Mouse (Mus musculus): Measurements from ENCODE around the gene Naa10. TPM values are rescaled to one million over a fixed set of nuclear protein-coding genes. Genes with fewer than 3 reads are reported as not detected.
A peak's percentile ranks its signal among the peaks of the same experiment; 100 is the strongest.

The Naa10 gene
- total RNA-seq (2014; rRNA removed) (68.9 and 71.2 TPM in 2 replicates), polyA plus RNA-seq (2015; fragmentation: Nextera tagmentation; extraction: Ambion mirVana) (92.1 and 100 TPM in 2 replicates)

GRCm38 (mm10) chrX:73921823-73922549, at the start of gene Naa10, which contains the start of gene Arhgap4:
TSS of gene Naa10 (minus strand) at chrX:73921944.
TSS of gene Arhgap4 (minus strand) at chrX:73921870.
- no peak for TF ChIP-seq CTCF (IDR thresholded peaks at IDR 0.05; ENCODE audit: low read depth)
- H3K27ac ChIP-seq (ENCODE audit: low read depth, low read length): peak within 1 kb of the TSS; percentile 67
- WGBS: 25% methylated on average over 43 of the region's 43 CpGs
- ATAC-seq: peak; percentile 99
- H3K4me2 ChIP-seq (ENCODE audit: low read depth): peak within 1 kb of the TSS; percentile 57
- peak within 1 kb of the TSS; percentile 49 for H3K4me3 ChIP-seq (ENCODE audit: low read depth, low read length)
- H3K27me3 ChIP-seq (ENCODE audit: insufficient read depth, low read length): no peaks in the 10 kb centered on the region
- 0 out of 2 replicates have a peak, but pooled peaks cover 2% of the 10 kb centered on the region for H3K36me3 ChIP-seq (ENCODE audit: insufficient read depth)
- no peaks in the 10 kb centered on the region for H3K9me3 ChIP-seq (ENCODE audit: low read length)
- H3K4me1 ChIP-seq (ENCODE audit: insufficient read depth): 0 out of 2 replicates have a peak, but pooled peaks cover 4% of the 10 kb centered on the region
- H3K9ac ChIP-seq: peak within 1 kb of the TSS; percentile 67
- DNase-seq: peak; percentile 91

DNA sequence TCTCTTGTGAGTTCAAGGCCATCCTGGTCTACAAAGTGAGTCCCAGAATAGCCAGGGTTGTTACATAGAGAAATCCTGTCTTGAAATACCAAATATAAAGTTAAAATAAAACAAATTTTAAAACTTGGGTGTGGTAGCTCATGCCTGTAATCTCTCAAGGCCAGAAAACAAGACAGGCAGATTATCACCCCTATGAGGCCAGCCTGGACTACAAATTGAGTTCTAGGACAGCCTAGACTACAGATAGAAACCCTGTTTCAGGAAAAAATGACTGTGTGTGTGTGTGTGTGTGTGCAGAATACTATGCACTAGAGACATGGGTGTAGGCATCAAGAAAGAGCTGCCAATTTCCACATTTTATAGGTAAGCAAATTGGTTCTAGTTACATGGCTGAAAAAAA, 49.0 kb upstream of the Naa10 start:
- ATAC-seq: no peak
- TF ChIP-seq CTCF (IDR thresholded peaks at IDR 0.05; ENCODE audit: low read depth): no peak
- Histone ChIP-seq H3K4me1 (ENCODE audit: insufficient read depth) (no peaks in the 10 kb centered on the region), H3K9me3 (ENCODE audit: low read length) (no peaks in the 10 kb centered on the region), H3K4me3 (ENCODE audit: low read depth, low read length) (no peak overlapping the region), H3K9ac (no peak overlapping the region), H3K27me3 (ENCODE audit: insufficient read depth, low read length) (no peaks in the 10 kb centered on the region), H3K4me2 (ENCODE audit: low read depth) (no peak overlapping the region), H3K36me3 (ENCODE audit: insufficient read depth) (no peaks in the 10 kb centered on the region), H3K27ac (ENCODE audit: low read depth, low read length) (no peak overlapping the region)
- no peak for DNase-seq

DNA sequence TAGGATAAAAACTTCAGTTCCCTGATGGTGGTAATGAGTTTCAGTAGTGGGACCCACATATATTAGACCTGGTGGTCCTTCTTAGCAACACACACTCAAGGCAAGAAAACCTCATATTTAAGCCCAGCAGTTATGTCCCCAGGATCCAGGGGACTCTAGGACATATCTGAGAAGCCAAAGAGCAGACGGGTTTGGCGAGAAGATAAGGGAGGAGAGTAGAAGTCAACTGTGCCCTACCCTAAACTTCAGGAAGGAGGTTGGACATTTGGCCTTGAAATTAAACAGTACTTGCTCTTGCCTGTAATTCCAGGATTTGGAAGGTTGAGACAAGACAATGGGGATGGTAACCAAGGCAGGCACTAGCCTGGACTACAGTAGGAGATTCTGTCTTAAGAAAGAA, 48.0 kb upstream of the Naa10 start:
- no peaks in the 10 kb centered on the region for H3K36me3 ChIP-seq (ENCODE audit: insufficient read depth)
- ATAC-seq: no peak

GRCm38 (mm10) chrX:73969167-73969566, 47.4 kb upstream of the Naa10 start:
- H3K4me2 ChIP-seq (ENCODE audit: low read depth): no peak overlapping the region
- TF ChIP-seq CTCF (IDR thresholded peaks at IDR 0.05; ENCODE audit: low read depth): no peak
- WGBS: 73% methylated on average over 1 of the region's 1 CpGs
- no peak overlapping the region for H3K4me3 ChIP-seq (ENCODE audit: low read depth, low read length)
- H3K27ac ChIP-seq (ENCODE audit: low read depth, low read length): no peak overlapping the region
- H3K9me3 ChIP-seq (ENCODE audit: low read length): no peaks in the 10 kb centered on the region
- ATAC-seq (no peak), DNase-seq (no peak)
- H3K27me3 ChIP-seq (ENCODE audit: insufficient read depth, low read length): no peaks in the 10 kb centered on the region
- no peak overlapping the region for H3K9ac ChIP-seq
- H3K36me3 ChIP-seq (ENCODE audit: insufficient read depth): no peaks in the 10 kb centered on the region
- no peaks in the 10 kb centered on the region for H3K4me1 ChIP-seq (ENCODE audit: insufficient read depth)

More for the DNA sequence above, 48.0 kb upstream of the Naa10 start:
- Histone ChIP-seq H3K4me3 (ENCODE audit: low read depth, low read length) (no peak overlapping the region), H3K27ac (ENCODE audit: low read depth, low read length) (no peak overlapping the region), H3K27me3 (ENCODE audit: insufficient read depth, low read length) (no peaks in the 10 kb centered on the region), H3K9me3 (ENCODE audit: low read length) (no peaks in the 10 kb centered on the region), H3K4me1 (ENCODE audit: insufficient read depth) (no peaks in the 10 kb centered on the region), H3K9ac (no peak overlapping the region), H3K4me2 (ENCODE audit: low read depth) (no peak overlapping the region)
- DNase-seq: no peak
- no peak for TF ChIP-seq CTCF (IDR thresholded peaks at IDR 0.05; ENCODE audit: low read depth)
- WGBS: 96% methylated on average over 2 of the region's 2 CpGs

- H3K27ac ChIP-seq (ENCODE audit: low read depth, low read length): peak overlapping the region; percentile 99
- H3K36me3 ChIP-seq (ENCODE audit: insufficient read depth): no peaks in the 10 kb centered on the region
- H3K4me3 ChIP-seq (ENCODE audit: low read depth, low read length): peak overlapping the region; percentile 61
- H3K9ac ChIP-seq: peak overlapping the region; percentile 74
- H3K4me1 ChIP-seq (ENCODE audit: insufficient read depth): peaks cover 10% of the 10 kb centered on the region; the same call in 1 of the 2 replicates
- 22% methylated on average over 58 of the region's 60 CpGs for WGBS
- ATAC-seq (peak; percentile 85), DNase-seq (peak; percentile 96)
- H3K4me2 ChIP-seq (ENCODE audit: low read depth): peak overlapping the region; percentile 60
- no peak for TF ChIP-seq CTCF (IDR thresholded peaks at IDR 0.05; ENCODE audit: low read depth)
- H3K27me3 ChIP-seq (ENCODE audit: insufficient read depth, low read length): no peaks in the 10 kb centered on the region
- no peaks in the 10 kb centered on the region for H3K9me3 ChIP-seq (ENCODE audit: low read length)
These were observed 45.7 kb upstream of the Naa10 start for GRCm38 (mm10) chrX:73967177-73968075.

- ATAC-seq: peak; percentile 73
- no peak for TF ChIP-seq CTCF (IDR thresholded peaks at IDR 0.05; ENCODE audit: low read depth)
- Histone ChIP-seq H3K4me3 (ENCODE audit: low read depth, low read length) (peak within 1 kb of the TSS; percentile 61), H3K9ac (peak within 1 kb of the TSS; percentile 74), H3K27me3 (ENCODE audit: insufficient read depth, low read length) (no peaks in the 10 kb centered on the region), H3K4me2 (ENCODE audit: low read depth) (peak within 1 kb of the TSS; percentile 60), H3K9me3 (ENCODE audit: low read length) (no peaks in the 10 kb centered on the region), H3K27ac (ENCODE audit: low read depth, low read length) (peak within 1 kb of the TSS; percentile 99), H3K36me3 (ENCODE audit: insufficient read depth) (no peaks in the 10 kb centered on the region), H3K4me1 (ENCODE audit: insufficient read depth) (peaks cover 10% of the 10 kb centered on the region; the same call in 1 of the 2 replicates)
- peak; percentile 92 for DNase-seq
- WGBS: 29% methylated on average over 58 of the region's 58 CpGs
These were observed 44.8 kb upstream of the Naa10 start, which contains the start of gene Hcfc1 for GRCm38 (mm10) chrX:73966248-73967176. TSS of gene Hcfc1 (minus strand) at chrX:73966357.

All from forebrain, postnatal 0 days (tissue).